9 mouse cellular contexts compared by ENCODE assay signal in genomic region chr9:65215494-65216126, GRCm38 (mm10). TPM values are rescaled to one million over a fixed set of nuclear protein-coding genes. Genes with fewer than 3 reads are reported as not detected.
A peak's percentile ranks its signal among the peaks of the same experiment; 100 is the strongest.
DNase-seq lines count a peak whose midpoint lies in the region; ATAC-seq and TF ChIP-seq lines count a peak whose summit lies in the region.
"Had no signal": no experiment of that assay in that cellular context is flagged by ENCODE, and none has a peak within 500 bp of the region (broad histone marks: within the 10 kb centered on the region; RNA-seq: fewer than 3 reads in every experiment).

No protein-coding gene starts in this region.

- H3K79me2 ChIP-seq in myocyte (ENCODE audit: control insufficient read depth, insufficient read depth), result no peaks in the 10 kb centered on the region

- H3K27me3 ChIP-seq in forebrain, embryonic 15.5 days, result no peaks in the 10 kb centered on the region
- H3K27me3 ChIP-seq in limb, embryonic 11.5 days (ENCODE audit: control insufficient read depth, insufficient read depth, low read length), result no peaks in the 10 kb centered on the region
- no peaks in the 10 kb centered on the region for H3K27me3 ChIP-seq in myocyte (ENCODE audit: control insufficient read depth, insufficient read depth, insufficient read length)

- peak overlapping the region; percentile 86 for H3K9ac ChIP-seq in forebrain, embryonic 15.5 days (replicated peaks)
- H3K9ac ChIP-seq in limb, embryonic 11.5 days (ENCODE audit: low read length), result peak overlapping the region; percentile 86

- DNase-seq in cerebellum, postnatal 25 days, result no peak
- DNase-seq in MEL-GATA-1-ER (ENCODE audit: extremely low read depth, low read depth), result peak; percentile 97
- no peak for DNase-seq in limb, embryonic 11.5 days (ENCODE audit: low spot score)
- no peak for DNase-seq in thymus, postnatal 0 days (ENCODE audit: low spot score)
- DNase-seq in left cerebral cortex, postnatal 14 days (ENCODE audit: low spot score in 2 of 2), result no peak

- peak overlapping the region; percentile 73 for H3K4me3 ChIP-seq in forebrain, embryonic 15.5 days
- H3K4me3 ChIP-seq in limb, embryonic 11.5 days (ENCODE audit: low read depth, low read length), result peak overlapping the region; percentile 65
- peak overlapping the region; percentile 39 for H3K4me3 ChIP-seq in myocyte

- no peaks in the 10 kb centered on the region for H3K9me3 ChIP-seq in forebrain, embryonic 15.5 days
- H3K9me3 ChIP-seq in limb, embryonic 11.5 days (ENCODE audit: control insufficient read depth, low read length), result no peaks in the 10 kb centered on the region

- intact Hi-C loops in left cerebral cortex, postnatal 14 days (cut with DNase I), result no loop called here

- H3K4me2 ChIP-seq in forebrain, embryonic 15.5 days (replicated peaks), result peak overlapping the region; percentile 93
- H3K4me2 ChIP-seq in limb, embryonic 11.5 days (ENCODE audit: low read depth, severe bottlenecking), result peak overlapping the region; percentile 92
- H3K4me2 ChIP-seq in myocyte (ENCODE audit: low read depth), result peak overlapping the region; percentile 96

- peak overlapping the region; percentile 79 for H3K27ac ChIP-seq in forebrain, embryonic 15.5 days (replicated peaks)
- H3K27ac ChIP-seq in limb, embryonic 11.5 days (replicated peaks; ENCODE audit: low read depth, low read length), result peak overlapping the region; percentile 84

- 0 out of 2 replicates have a peak, but pooled peaks have one; percentile 11 for ATAC-seq in cerebellum, adult (ENCODE audit: insufficient number of reproducible peaks, low FRiP score, low TSS enrichment)
- no peak for ATAC-seq in forebrain, embryonic 15.5 days (replicated peaks)
- ATAC-seq in limb, embryonic 11.5 days (ENCODE audit: insufficient number of reproducible peaks, low FRiP score, low TSS enrichment, low read depth), result peak; percentile 41

- WGBS in forebrain, embryonic 15.5 days, result 13% methylated on average over 28 of the region's 31 CpGs
- WGBS in limb, embryonic 11.5 days, result 7% methylated on average over 31 of the region's 31 CpGs

- peaks cover 8% of the 10 kb centered on the region for H3K4me1 ChIP-seq in forebrain, embryonic 15.5 days
- peaks cover 3% of the 10 kb centered on the region; the same call in 1 of the 2 replicates for H3K4me1 ChIP-seq in limb, embryonic 11.5 days (ENCODE audit: control insufficient read depth, insufficient read depth, low read length)

- peak overlapping the region; percentile 28 for H3ac ChIP-seq in myocyte (ENCODE audit: control insufficient read depth, insufficient read length)

- TF ChIP-seq POLR2A in myocyte (IDR thresholded peaks at IDR 0.05; ENCODE audit: insufficient read length, low read depth), result no peak

- no peaks in the 10 kb centered on the region for H3K36me3 ChIP-seq in forebrain, embryonic 15.5 days
- no peaks in the 10 kb centered on the region for H3K36me3 ChIP-seq in limb, embryonic 11.5 days (ENCODE audit: control insufficient read depth, insufficient read depth, low read length)
- H3K36me3 ChIP-seq in myocyte (ENCODE audit: control insufficient read depth, insufficient read depth), result no peaks in the 10 kb centered on the region

TF ChIP-seq in myocyte, 11 proteins besides CTCF, POLR2A, EP300 and RAD21:
- no peak for TF ChIP-seq MYOD1 (IDR thresholded peaks at IDR 0.05; ENCODE audit: control insufficient read depth in 1 of 3, insufficient read length in 2 of 3, low read depth in 2 of 3)
- peak; percentile 18 for TF ChIP-seq POLR2AphosphoS2 (IDR thresholded peaks at IDR 0.05; ENCODE audit: insufficient read length, low read depth)
- TF ChIP-seq SRF (IDR thresholded peaks at IDR 0.05; ENCODE audit: control insufficient read depth, insufficient read length, low read depth), result no peak
TF ChIP-seq in myocyte: peak in this region for 1.

RNA-seq across cellular contexts. Expression of gene Parp16, which starts 20.5 kb away (rescaled TPM):
- polyA plus RNA-seq in forebrain, embryonic 15.5 days (2015; fragmentation: Nextera tagmentation; extraction: Ambion mirVana), result 4.9 and 5.1 TPM in 2 replicates
- polyA plus RNA-seq in limb, embryonic 11.5 days (2014; fragmentation: Nextera tagmentation; extraction: Ambion mirVana), result 7.2 and 8.2 TPM in 2 replicates
- 2.2 TPM for polyA plus RNA-seq in myocyte (2012; fragmentation: generic; extraction: Trizol)
- polyA plus RNA-seq in thymus, postnatal 0 days (2015; fragmentation: Nextera tagmentation; extraction: Ambion mirVana), result 6.0 and 7.3 TPM in 2 replicates
- total RNA-seq in left cerebral cortex, postnatal 14 days (2021), result 1 to 10 TPM; 3.1 to 3.9 TPM

RNA-seq across cellular contexts. Expression of gene Cilp, which starts 49.4 kb away (rescaled TPM):
- 0.42 and 0.55 TPM in 2 replicates for polyA plus RNA-seq in forebrain, embryonic 15.5 days (2015; fragmentation: Nextera tagmentation; extraction: Ambion mirVana)
- polyA plus RNA-seq in limb, embryonic 11.5 days (2014; fragmentation: Nextera tagmentation; extraction: Ambion mirVana), result 0.11 TPM in 2 replicates
- polyA plus RNA-seq in myocyte (2012; fragmentation: generic; extraction: Trizol), result 0.29 TPM
- 0.61 and 0.77 TPM in 2 replicates for polyA plus RNA-seq in thymus, postnatal 0 days (2015; fragmentation: Nextera tagmentation; extraction: Ambion mirVana)
- total RNA-seq in left cerebral cortex, postnatal 14 days (2021), result not detected
- total RNA-seq: left cerebral cortex, adult 18-20 months had no signal
